Mouse (Mus musculus): Measurements from ENCODE around the gene Lamb1.

Gene Lamb1

GRCm38 (mm10) chr12:31314310-31314709, 49.3 kb downstream of the Lamb1 start:
- DNase-seq (ENCODE audit: low read depth, low spot score) = no peak

- no peak for DNase-seq (ENCODE audit: low read depth, low spot score)
Observed at GRCm38 (mm10) chr12:31315961-31316360, 50.9 kb downstream of the Lamb1 start.

- no peak for DNase-seq (ENCODE audit: low read depth, low spot score)
Observed at GRCm38 (mm10) chr12:31317670-31318408, 52.8 kb downstream of the Lamb1 start.

- no peak for DNase-seq (ENCODE audit: low read depth, low spot score)
Observed at GRCm38 (mm10) chr12:31318409-31318963, 53.5 kb downstream of the Lamb1 start.

- no peak for DNase-seq (ENCODE audit: low read depth, low spot score)
Observed at GRCm38 (mm10) chr12:31320817-31321216, 55.8 kb downstream of the Lamb1 start.

GRCm38 (mm10) chr12:31321532-31321931, 56.5 kb downstream of the Lamb1 start:
- DNase-seq (ENCODE audit: low read depth, low spot score) = no peak

GRCm38 (mm10) chr12:31323136-31323695, 58.2 kb downstream of the Lamb1 start:
- DNase-seq (ENCODE audit: low read depth, low spot score) = no peak

GRCm38 (mm10) chr12:31327139-31327538, 62.1 kb downstream of the Lamb1 start:
- no peak for DNase-seq (ENCODE audit: low read depth, low spot score)

GRCm38 (mm10) chr12:31333261-31333660, 68.2 kb downstream of the Lamb1 start:
- DNase-seq (ENCODE audit: low read depth, low spot score) = no peak

GRCm38 (mm10) chr12:31350191-31350943, 85.3 kb downstream of the Lamb1 start:
- no peak for DNase-seq (ENCODE audit: low read depth, low spot score)

GRCm38 (mm10) chr12:31350944-31351928, 86.2 kb downstream of the Lamb1 start, which contains the start of gene Dld:
TSS of gene Dld (minus strand) at chr12:31351453.
- peak; percentile 93 for DNase-seq (ENCODE audit: low read depth, low spot score)

GRCm38 (mm10) chr12:31366428-31366827, 101.4 kb downstream of the Lamb1 start:
- no peak for DNase-seq (ENCODE audit: low read depth, low spot score)

GRCm38 (mm10) chr12:31367721-31368120, 102.7 kb downstream of the Lamb1 start:
- DNase-seq (ENCODE audit: low read depth, low spot score) = no peak

- DNase-seq (ENCODE audit: low read depth, low spot score) = no peak
Observed at GRCm38 (mm10) chr12:31369118-31369517, 104.1 kb downstream of the Lamb1 start.

- DNase-seq (ENCODE audit: low read depth, low spot score) = no peak
Observed at GRCm38 (mm10) chr12:31369656-31370055, 104.6 kb downstream of the Lamb1 start.

GRCm38 (mm10) chr12:31374603-31375282, 109.7 kb downstream of the Lamb1 start:
- peak; percentile 63 for DNase-seq (ENCODE audit: low read depth, low spot score)

- DNase-seq (ENCODE audit: low read depth, low spot score) = no peak
Observed at GRCm38 (mm10) chr12:31375283-31375615, 110.2 kb downstream of the Lamb1 start.

- no peak for DNase-seq (ENCODE audit: low read depth, low spot score)
Observed at GRCm38 (mm10) chr12:31376326-31376950, 111.4 kb downstream of the Lamb1 start.

GRCm38 (mm10) chr12:31377241-31377640, 112.2 kb downstream of the Lamb1 start:
- DNase-seq (ENCODE audit: low read depth, low spot score) = no peak
